ENCODE assay signal across 8 mouse cellular contexts in the genomic region with DNA sequence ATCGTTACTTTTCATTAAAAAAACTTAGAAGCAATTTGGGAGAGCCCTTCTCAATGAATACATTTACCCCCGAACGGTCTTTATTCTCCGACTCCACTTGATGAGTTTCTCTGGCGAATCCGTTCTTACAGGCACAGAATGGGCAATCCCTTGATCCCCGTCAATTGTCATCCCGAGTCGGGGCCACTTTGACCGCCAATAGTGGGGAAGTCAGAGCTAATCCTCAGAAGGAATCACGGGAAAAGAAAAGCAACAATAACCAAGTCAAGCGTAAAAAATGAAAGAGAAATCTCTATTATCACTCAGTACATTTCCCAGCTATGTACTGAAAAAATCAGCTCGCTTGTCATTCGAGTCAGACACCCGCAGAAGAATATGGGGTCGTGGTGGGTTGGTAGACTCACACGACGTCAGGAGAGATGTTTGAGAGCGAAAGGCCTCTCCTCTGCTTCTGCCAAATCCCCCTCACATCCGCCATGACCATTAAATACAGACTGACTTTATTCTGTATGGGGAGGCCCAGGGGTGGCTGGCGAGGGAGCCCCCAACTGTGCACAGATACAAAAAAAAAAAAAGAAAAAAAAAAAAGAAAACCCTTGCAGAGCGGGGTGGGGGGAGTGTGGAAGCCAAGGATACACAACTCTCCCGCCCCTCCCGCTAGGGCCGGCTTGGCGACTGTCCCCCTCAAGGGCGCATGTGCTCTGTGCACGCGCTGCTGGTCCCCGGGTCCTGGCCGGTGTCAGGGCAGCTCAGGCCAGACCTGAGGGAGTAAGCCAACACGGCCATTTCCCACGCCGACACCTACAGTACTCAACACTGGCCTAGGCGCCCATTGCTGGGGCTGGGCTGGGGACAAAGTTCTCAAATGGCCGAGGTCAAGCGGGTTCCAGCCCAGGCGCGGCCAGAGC. TPM values are rescaled to one million over a fixed set of nuclear protein-coding genes. Genes with fewer than 3 reads are reported as not detected.
DNase-seq lines count a peak whose midpoint lies in the region; ATAC-seq and TF ChIP-seq lines count a peak whose summit lies in the region.

No protein-coding gene starts in this region.

- intact Hi-C loops in left cerebral cortex, adult 2 months (cut with DNase I) = no loop called here
- intact Hi-C loops in left cerebral cortex, postnatal 14 days (cut with DNase I) = no loop called here

- TF ChIP-seq EP300 in heart, postnatal 0 days (IDR thresholded peaks at IDR 0.05; ENCODE audit: low read depth) = no peak

- H3K4me2 ChIP-seq in heart, postnatal 0 days (ENCODE audit: low read depth, low read length) = peak overlapping the region; percentile 81
- peak overlapping the region; percentile 39 for H3K4me2 ChIP-seq in limb, embryonic 14.5 days (replicated peaks; ENCODE audit: low read depth, low read length, severe bottlenecking)

- peaks cover 98% of the 10 kb centered on the region for H3K27me3 ChIP-seq in heart, postnatal 0 days (ENCODE audit: control insufficient read depth, insufficient read depth, low read length)
- peaks cover 99% of the 10 kb centered on the region for H3K27me3 ChIP-seq in limb, embryonic 14.5 days (ENCODE audit: control insufficient read depth, insufficient read depth, low read length)

- ATAC-seq in heart, postnatal 0 days (ENCODE audit: insufficient read depth, low read depth) = peak; percentile 39; the same call in 1 of the 2 replicates
- no peak for ATAC-seq in limb, embryonic 14.5 days (ENCODE audit: low FRiP score, low read depth)

- H3K36me3 ChIP-seq in heart, postnatal 0 days (replicated peaks; ENCODE audit: control insufficient read depth, insufficient read depth, low read length) = no peaks in the 10 kb centered on the region
- no peaks in the 10 kb centered on the region for H3K36me3 ChIP-seq in limb, embryonic 14.5 days (ENCODE audit: control insufficient read depth, insufficient read depth, low read length)

- no peak overlapping the region for H3K27ac ChIP-seq in left cerebral cortex, adult 2 months
- no peak overlapping the region for H3K27ac ChIP-seq in brown adipose tissue, adult 24 weeks (replicated peaks; ENCODE audit: low read depth, low read length)
- no peak overlapping the region for H3K27ac ChIP-seq in heart, postnatal 0 days (ENCODE audit: low read depth)
- no peak overlapping the region for H3K27ac ChIP-seq in limb, embryonic 14.5 days (replicated peaks; ENCODE audit: low read depth, low read length)

- under 1% methylated on average over 39 of the region's 39 CpGs for WGBS in heart, postnatal 0 days
- 2% methylated on average over 39 of the region's 39 CpGs for WGBS in limb, embryonic 14.5 days

- no peak for TF ChIP-seq CTCF in left cerebral cortex, adult 2 months (IDR thresholded peaks at IDR 0.05)
- TF ChIP-seq CTCF in heart, postnatal 0 days (IDR thresholded peaks at IDR 0.05; ENCODE audit: low read depth) = no peak

- peaks cover 7% of the 10 kb centered on the region for H3K4me1 ChIP-seq in brown adipose tissue, adult 24 weeks (ENCODE audit: control insufficient read depth, insufficient read depth, insufficient read length, low read length)
- H3K4me1 ChIP-seq in heart, postnatal 0 days (ENCODE audit: control insufficient read depth, insufficient read depth) = peaks cover 25% of the 10 kb centered on the region
- peaks cover 12% of the 10 kb centered on the region; the same call in 1 of the 2 replicates for H3K4me1 ChIP-seq in limb, embryonic 14.5 days (ENCODE audit: control insufficient read depth, insufficient read depth, low read length)

- H3K9ac ChIP-seq in heart, postnatal 0 days (replicated peaks; ENCODE audit: low read depth, low read length) = no peak overlapping the region; the same call in 1 of the 2 replicates
- H3K9ac ChIP-seq in limb, embryonic 14.5 days (ENCODE audit: low read depth, low read length, severe bottlenecking) = 0 out of 2 replicates have a peak overlapping the region, but pooled peaks have one; percentile 25

- H3K9me3 ChIP-seq in heart, postnatal 0 days (replicated peaks; ENCODE audit: control insufficient read depth, low read length) = no peaks in the 10 kb centered on the region
- no peaks in the 10 kb centered on the region for H3K9me3 ChIP-seq in limb, embryonic 14.5 days (ENCODE audit: control insufficient read depth, low read length)

- peak overlapping the region; percentile 27; the same call in 1 of the 2 replicates for H3K4me3 ChIP-seq in left cerebral cortex, adult 2 months
- peak overlapping the region; percentile 60 for H3K4me3 ChIP-seq in brown adipose tissue, adult 24 weeks (ENCODE audit: insufficient read depth, low read depth, low read length)
- peak overlapping the region; percentile 52 for H3K4me3 ChIP-seq in heart, postnatal 0 days (ENCODE audit: low read depth, low read length)
- peak overlapping the region; percentile 31 for H3K4me3 ChIP-seq in limb, embryonic 14.5 days (replicated peaks; ENCODE audit: low read length)

- no peak for TF ChIP-seq POLR2A in limb, embryonic 14.5 days (IDR thresholded peaks at IDR 0.05; ENCODE audit: borderline replicate concordance, extremely low read depth, insufficient read depth, insufficient read length)

- no peak for DNase-seq in left cerebral cortex, adult 2 months (ENCODE audit: extremely low spot score in 1 of 2, low spot score in 2 of 2)
- no peak for DNase-seq in left cerebral cortex, postnatal 14 days (ENCODE audit: low spot score in 2 of 2)
- no peak for DNase-seq in heart, postnatal 0 days (ENCODE audit: low spot score)
- no peak for DNase-seq in limb, embryonic 14.5 days (ENCODE audit: low spot score)
- DNase-seq in retina, postnatal 1 day = peak; percentile 58
- no peak for DNase-seq in c-Kit-positive CD71-positive TER-119-positive erythroid progenitor cells, embryonic 14.5 days (ENCODE audit: low spot score)
- DNase-seq in ovary, postnatal 14 days (ENCODE audit: low spot score) = no peak

RNA-seq across cellular contexts. Expression of gene Ostm1, which starts 49.1 kb away (rescaled TPM):
- total RNA-seq in left cerebral cortex, adult 2 months (2021) = 10 to 100 TPM; 47.0 to 52.3 TPM
- total RNA-seq in left cerebral cortex, postnatal 14 days (2021) = 10 to 100 TPM; 46.8 to 48.8 TPM
- 12.0 and 13.4 TPM in 2 replicates for polyA plus RNA-seq in brown adipose tissue, adult 24 weeks (2012; ENCODE audit: insufficient read depth, insufficient read length, missing spikeins)
- 13.8 and 26.7 TPM in 2 replicates for total RNA-seq in heart, postnatal 0 days (2014; rRNA removed; ENCODE audit: low replicate concordance)
- 17.7 and 20.2 TPM in 2 replicates for polyA plus RNA-seq in heart, postnatal 0 days (2015; fragmentation: Nextera tagmentation; extraction: Ambion mirVana)
- 6.9 and 7.9 TPM in 2 replicates for polyA plus RNA-seq in limb, embryonic 14.5 days (2012; rRNA removed)
- 12.0 and 12.1 TPM in 2 replicates for polyA plus RNA-seq in limb, embryonic 14.5 days (2014; fragmentation: Nextera tagmentation; extraction: Ambion mirVana)

RNA-seq across cellular contexts. Expression of gene Nr2e1, which starts 49.3 kb away (rescaled TPM):
- 10 to 100 TPM; 10.9 to 14.1 TPM for total RNA-seq in left cerebral cortex, adult 2 months (2021)
- total RNA-seq in left cerebral cortex, postnatal 14 days (2021) = 10 to 100 TPM; 11.0 to 13.8 TPM
- not detected in 2 replicates for polyA plus RNA-seq in brown adipose tissue, adult 24 weeks (2012; ENCODE audit: insufficient read depth, insufficient read length, missing spikeins)
- total RNA-seq in heart, postnatal 0 days (2014; rRNA removed; ENCODE audit: low replicate concordance) = not detected in 2 replicates
- polyA plus RNA-seq in heart, postnatal 0 days (2015; fragmentation: Nextera tagmentation; extraction: Ambion mirVana) = not detected in 2 replicates
- 0.01 and 0.15 TPM in 2 replicates for polyA plus RNA-seq in limb, embryonic 14.5 days (2012; rRNA removed)
- not detected in 2 replicates for polyA plus RNA-seq in limb, embryonic 14.5 days (2014; fragmentation: Nextera tagmentation; extraction: Ambion mirVana)

Comparison
In these comparisons a context has a peak if more than half of its experiments do, and no peak if none do; other contexts are left out.
1. RNA of gene Nr2e1, which starts 49.3 kb away (total RNA-seq): 10.9 to 14.1 TPM in left cerebral cortex, adult 2 months and 11.0 to 13.8 TPM in left cerebral cortex, postnatal 14 days; not detected in heart, postnatal 0 days; every median in the first group is over 10 times any median in the second.
2. Peak in every context shown above with its lines, with median percentiles within 50 percentile points of each other: H3K4me3 ChIP-seq.